Mouse (Mus musculus): ENCODE results near the gene Cd24a. TPM values are rescaled to one million over a fixed set of nuclear protein-coding genes. Genes with fewer than 3 reads are reported as not detected.

Gene Cd24a
- polyA plus RNA-seq, 1 experiment = 1.9 TPM

DNA sequence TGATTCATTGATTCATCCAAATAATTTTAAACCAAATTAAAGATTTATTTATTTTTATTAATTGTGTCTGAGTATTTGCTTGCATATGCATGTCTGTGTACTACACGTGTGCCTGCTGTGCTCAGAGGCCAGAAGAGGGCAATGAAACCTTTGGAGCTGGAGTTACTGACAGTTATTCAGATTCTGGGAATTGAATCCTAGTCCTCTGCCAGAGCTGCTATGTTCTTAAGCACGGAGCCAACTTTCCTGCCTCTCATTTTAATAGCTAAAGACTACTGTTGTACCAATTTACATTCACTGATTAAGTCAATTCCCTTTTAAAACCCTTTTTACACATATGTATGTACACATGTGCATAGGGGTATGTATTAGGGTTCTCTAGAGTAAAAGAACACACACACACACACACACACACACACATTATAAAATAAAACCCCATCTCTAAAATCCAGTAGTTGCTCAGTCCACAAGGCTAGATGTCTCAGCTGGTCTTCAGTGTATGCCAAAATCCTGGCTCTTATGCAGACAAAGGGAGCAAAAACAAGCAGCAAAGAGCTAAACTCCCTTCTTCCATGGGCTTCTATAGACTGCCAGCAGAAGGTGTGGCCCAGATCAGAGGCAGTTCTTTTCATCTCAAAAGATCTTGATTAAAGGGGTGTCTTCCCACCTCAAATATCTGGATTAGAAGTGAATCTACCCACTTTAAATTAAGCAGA, 53.7 kb downstream of the Cd24a start:
- Histone ChIP-seq H3K4me3 (ENCODE audit: insufficient read depth, low read length) (no peak overlapping the region), H3K4me1 (ENCODE audit: control insufficient read depth, insufficient read depth, low read length) (no peaks in the 10 kb centered on the region), H3K27ac (ENCODE audit: insufficient read depth, low read depth, low read length) (no peak overlapping the region)
- TF ChIP-seq POLR2A (IDR thresholded peaks at IDR 0.05; ENCODE audit: borderline replicate concordance, low read depth, low read length) (no peak), CTCF (IDR thresholded peaks at IDR 0.05; ENCODE audit: low read depth, low read length) (no peak)

DNA sequence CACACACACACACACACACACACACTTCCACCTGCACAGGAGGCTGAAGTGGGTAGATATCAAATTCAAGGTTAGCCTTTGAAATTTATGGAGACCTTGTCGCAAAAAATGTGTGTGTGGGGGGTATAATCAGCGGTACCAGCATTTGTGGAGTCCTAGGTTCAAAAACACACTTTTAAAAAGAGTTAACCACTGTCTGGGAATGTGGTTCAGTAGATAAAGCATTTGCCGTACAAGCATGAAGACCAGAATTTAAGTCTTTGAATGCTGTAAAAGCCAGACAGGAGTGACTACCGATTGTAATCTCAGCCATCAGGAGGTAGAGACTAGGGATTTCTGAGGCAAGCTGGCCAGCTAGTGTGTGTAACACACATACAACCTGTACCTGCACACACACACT, 55.0 kb downstream of the Cd24a start:
- TF ChIP-seq CTCF (IDR thresholded peaks at IDR 0.05; ENCODE audit: low read depth, low read length) (no peak), POLR2A (IDR thresholded peaks at IDR 0.05; ENCODE audit: borderline replicate concordance, low read depth, low read length) (no peak)
- no peak overlapping the region for H3K4me3 ChIP-seq (ENCODE audit: insufficient read depth, low read length)

More for the DNA sequence above, 55.0 kb downstream of the Cd24a start:
- no peaks in the 10 kb centered on the region for H3K4me1 ChIP-seq (ENCODE audit: control insufficient read depth, insufficient read depth, low read length)
- no peak overlapping the region for H3K27ac ChIP-seq (ENCODE audit: insufficient read depth, low read depth, low read length)

Other genes starting within 250 kb of the Cd24a start
- gene Bend3, start 99.5 kb upstream of the Cd24a start, polyA plus RNA-seq (2012; ENCODE audit: insufficient read depth, insufficient read length, missing spikeins) = 1.3 and 2.4 TPM in 2 replicates
- 11.0 and 18.4 TPM in 2 replicates for gene Gm9803, start 54.2 kb upstream of the Cd24a start, polyA plus RNA-seq (2012; ENCODE audit: insufficient read depth, insufficient read length, missing spikeins)
- 29.8 and 39.4 TPM in 2 replicates for gene 1700021F05Rik, start 37.3 kb upstream of the Cd24a start, polyA plus RNA-seq (2012; ENCODE audit: insufficient read depth, insufficient read length, missing spikeins)

All from bone marrow macrophage, adult 2 months (primary cell).